Mouse (Mus musculus) kidney, postnatal 0 days (tissue): ENCODE measurements around the gene Usp30. TPM values are rescaled to one million over a fixed set of nuclear protein-coding genes. Genes with fewer than 3 reads are reported as not detected.

Experiments used
- ATAC-seq: fragments of 200-750 bp; cut with Nextera tagmentation; replicated peaks from 2 replicates; pipeline ENCODE4 v1.8.0; 2017; ENCODE audit warnings: low read depth, moderate number of reproducible peaks, moderate TSS enrichment, moderate library complexity; ENCODE audit not compliant: low FRiP score
- DNase-seq: peaks from one replicate; pipeline ENCODE4 v3.0.0-alpha.2; 2016; ENCODE audit warnings: low spot score
- H3K27ac ChIP-seq: fragments of 300-500 bp; sonication (generic); 2 replicates; pipeline ENCODE4 v1.5.1; 2014; ENCODE audit warnings: mild to moderate bottlenecking
- H3K27me3 ChIP-seq: fragments of 300-500 bp; sonication (generic); 2 replicates; pipeline ENCODE4 v1.6.1; 2014; ENCODE audit warnings: low read length, mixed read lengths; ENCODE audit not compliant: insufficient read depth
- H3K36me3 ChIP-seq: fragments of 300-500 bp; sonication (generic); 2 replicates; pipeline ENCODE4 v1.6.1; 2014; ENCODE audit warnings: low read length, mixed read lengths; ENCODE audit not compliant: insufficient read depth
- H3K4me1 ChIP-seq: fragments of 300-500 bp; sonication (generic); replicated peaks from 2 replicates; pipeline ENCODE4 v1.6.1; 2014; ENCODE audit warnings: antibody characterized with exemption, low read length, mixed read lengths; ENCODE audit not compliant: insufficient read depth
- H3K4me2 ChIP-seq: fragments of 300-500 bp; sonication (generic); 2 replicates; pipeline ENCODE4 v1.6.1; 2014; ENCODE audit warnings: mild to moderate bottlenecking, low read length, moderate library complexity, mixed read lengths
- H3K4me3 ChIP-seq: fragments of 300-500 bp; sonication (generic); replicated peaks from 2 replicates; pipeline ENCODE4 v1.5.1; 2014; ENCODE audit warnings: low read depth, low read length
- H3K9ac ChIP-seq: fragments of 300-500 bp; sonication (generic); 2 replicates; pipeline ENCODE4 v1.6.1; 2014; ENCODE audit warnings: low read depth, low read length
- H3K9me3 ChIP-seq: fragments of 300-500 bp; sonication (generic); replicated peaks from 2 replicates; pipeline ENCODE4 v1.6.1; 2016; ENCODE audit warnings: low read length, inconsistent platforms, mixed read lengths
- CTCF ChIP-seq: IDR thresholded peaks from 2 replicates; pipeline ENCODE4 v1.5.1; 2016; ENCODE audit warnings: antibody characterized with exemption, low read depth, mild to moderate bottlenecking, moderate library complexity
- WGBS: fragments of 180-500 bp; shearing (Covaris S2); extraction: QIAGEN DNeasy Blood & Tissue Kit; methylation state at CpG from one replicate; pipeline ENCODE4 v1.1.7; 2014; 5-methylcytosine and 5-hydroxymethylcytosine counted together
- polyA plus RNA-seq: library from polyadenylated mRNA; unstranded; fragments of >200 nt; fragmentation: Nextera tagmentation; extraction: Ambion mirVana; gene quantifications from 2 replicates; pipeline ENCODE4 v1.2.1, GENCODE M21; 2015

The Usp30 gene
- polyA plus RNA-seq, 1 experiment from 2014 or later: 12.0 TPM

DNA sequence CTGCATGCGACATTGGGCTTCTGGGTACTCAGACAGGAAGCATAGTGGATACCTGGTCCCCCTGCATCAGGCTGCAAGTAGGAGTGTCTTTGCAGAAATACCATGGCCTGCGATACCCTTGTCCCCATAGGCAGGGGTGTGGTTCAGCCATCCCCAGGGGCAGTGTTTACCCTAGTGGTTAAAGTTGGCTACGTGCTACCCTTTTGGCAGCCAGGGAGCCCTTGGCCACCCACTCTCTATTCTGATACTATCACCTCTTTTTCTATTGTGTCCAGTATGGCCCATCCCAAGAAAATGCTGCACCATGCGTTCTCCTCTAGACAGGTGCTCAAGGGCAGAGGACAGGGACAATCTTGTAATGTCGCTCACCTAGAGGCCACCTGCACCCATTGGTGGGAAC, 89.5 kb downstream of the Usp30 start:
- H3K4me3 ChIP-seq: no peak overlapping the region
- H3K4me1 ChIP-seq: 0 out of 2 replicates have a peak, but pooled peaks cover 5% of the 10 kb centered on the region
- WGBS: 85% methylated on average over 5 of the region's 5 CpGs
- no peak overlapping the region for H3K9ac ChIP-seq
- no peak for TF ChIP-seq CTCF
- H3K36me3 ChIP-seq: no peaks in the 10 kb centered on the region
- H3K27ac ChIP-seq: no peak overlapping the region
- no peak for DNase-seq
- H3K9me3 ChIP-seq: no peaks in the 10 kb centered on the region
- no peak for ATAC-seq
- H3K27me3 ChIP-seq: no peaks in the 10 kb centered on the region
- no peak overlapping the region for H3K4me2 ChIP-seq

DNA sequence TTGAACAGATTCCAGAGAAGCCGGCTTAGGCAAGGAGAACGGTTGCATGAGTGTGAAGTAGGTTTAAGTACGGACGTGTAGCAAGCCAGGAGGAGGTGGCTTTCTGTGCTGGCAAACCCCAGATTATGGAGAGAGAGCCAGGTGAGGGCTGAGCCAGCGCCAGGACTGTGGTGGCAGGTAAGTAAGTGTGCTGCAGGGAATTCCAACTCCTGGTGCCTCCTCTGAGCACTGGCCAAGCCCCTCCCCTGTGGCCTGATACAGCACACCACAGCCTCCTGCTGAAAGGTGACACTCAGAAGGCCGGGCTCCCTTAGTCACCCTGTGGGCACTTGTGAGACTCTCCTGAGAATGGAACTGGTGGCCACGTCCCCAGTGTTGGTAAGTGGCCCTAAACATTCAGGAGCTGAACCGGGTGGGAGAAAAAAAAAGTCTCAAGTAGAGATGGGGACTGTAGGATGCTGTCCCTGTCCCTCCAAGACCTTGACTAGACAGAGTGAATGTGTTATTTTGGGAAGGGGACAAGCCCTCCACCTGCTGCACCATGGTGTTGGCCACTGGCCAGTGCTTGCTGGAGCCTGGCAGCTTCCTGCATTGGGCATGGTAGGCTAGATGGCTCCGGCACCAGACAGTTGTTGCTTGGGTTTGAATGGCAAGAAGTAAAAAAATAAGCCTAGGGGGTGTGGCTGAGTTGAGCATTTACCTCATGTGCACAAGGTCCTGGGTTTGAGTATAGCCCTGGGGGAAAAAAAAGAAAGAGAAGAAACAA, 90.1 kb downstream of the Usp30 start:
- Histone ChIP-seq H3K27me3 (no peaks in the 10 kb centered on the region), H3K27ac (no peak overlapping the region), H3K4me2 (no peak overlapping the region), H3K9me3 (no peaks in the 10 kb centered on the region), H3K9ac (no peak overlapping the region), H3K4me3 (no peak overlapping the region), H3K4me1 (0 out of 2 replicates have a peak, but pooled peaks cover 5% of the 10 kb centered on the region), H3K36me3 (no peaks in the 10 kb centered on the region)
- 57% methylated on average over 9 of the region's 9 CpGs for WGBS
- no peak for TF ChIP-seq CTCF
- ATAC-seq (no peak; the same call in 1 of the 2 replicates), DNase-seq (no peak)

- no peak overlapping the region for H3K27ac ChIP-seq
- no peak for ATAC-seq
- no peak overlapping the region for H3K9ac ChIP-seq
- no peak overlapping the region for H3K4me3 ChIP-seq
- no peak overlapping the region for H3K4me2 ChIP-seq
- WGBS: 54% methylated on average over 7 of the region's 7 CpGs
- H3K9me3 ChIP-seq: no peaks in the 10 kb centered on the region
- H3K4me1 ChIP-seq: no peaks in the 10 kb centered on the region
- H3K36me3 ChIP-seq: no peaks in the 10 kb centered on the region
- TF ChIP-seq CTCF: no peak
- no peak for DNase-seq
- no peaks in the 10 kb centered on the region for H3K27me3 ChIP-seq
Observed at GRCm38 (mm10) chr5:114157236-114157635, 92.0 kb downstream of the Usp30 start.

GRCm38 (mm10) chr5:114161424-114161823, 96.2 kb downstream of the Usp30 start:
- no peak overlapping the region for H3K9ac ChIP-seq
- no peak for DNase-seq
- no peaks in the 10 kb centered on the region for H3K27me3 ChIP-seq
- no peak for ATAC-seq
- no peak overlapping the region for H3K4me2 ChIP-seq
- no peaks in the 10 kb centered on the region for H3K4me1 ChIP-seq
- no peak overlapping the region for H3K4me3 ChIP-seq
- TF ChIP-seq CTCF: no peak
- WGBS: 54% methylated on average over 6 of the region's 6 CpGs
- no peaks in the 10 kb centered on the region for H3K36me3 ChIP-seq
- H3K27ac ChIP-seq: no peak overlapping the region
- no peaks in the 10 kb centered on the region for H3K9me3 ChIP-seq

- no peak overlapping the region for H3K4me2 ChIP-seq
- H3K9me3 ChIP-seq: no peaks in the 10 kb centered on the region
- no peak overlapping the region for H3K4me3 ChIP-seq
- peak; percentile 44; the same call in 1 of the 2 replicates for TF ChIP-seq CTCF
- no peak overlapping the region for H3K27ac ChIP-seq
- DNase-seq: peak; percentile 53
- no peak for ATAC-seq
- H3K36me3 ChIP-seq: no peaks in the 10 kb centered on the region
- no peaks in the 10 kb centered on the region for H3K4me1 ChIP-seq
- no peak overlapping the region for H3K9ac ChIP-seq
- WGBS: 50% methylated on average over 12 of the region's 12 CpGs
- no peaks in the 10 kb centered on the region for H3K27me3 ChIP-seq
Observed at GRCm38 (mm10) chr5:114162106-114162815, 97.0 kb downstream of the Usp30 start.

DNA sequence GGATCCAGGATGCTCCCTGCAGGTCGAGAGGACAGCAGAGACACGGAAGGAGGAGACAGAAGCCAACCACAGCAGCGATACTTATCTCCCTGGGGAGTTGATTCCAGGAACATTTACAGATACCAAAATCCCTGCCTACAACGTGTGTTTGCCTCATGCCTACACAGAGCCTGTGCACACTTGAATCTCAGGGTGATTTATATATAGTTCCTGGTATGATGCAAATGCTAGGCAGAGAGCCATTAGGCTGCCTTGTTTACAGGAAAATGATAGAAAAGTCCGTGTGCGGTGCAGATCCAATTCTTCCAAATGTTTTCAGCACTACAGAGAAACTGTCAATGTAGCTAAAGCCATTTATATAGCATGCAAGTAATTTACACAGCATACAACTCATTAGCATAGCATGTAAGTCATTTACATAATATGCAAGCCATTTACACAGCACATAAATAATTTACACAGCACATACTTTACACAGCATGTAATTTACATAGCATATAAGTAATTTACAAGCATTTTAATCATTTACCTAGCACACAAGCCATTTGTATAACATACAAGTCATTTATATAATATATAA, 97.9 kb downstream of the Usp30 start:
- Histone ChIP-seq H3K27ac (no peak overlapping the region), H3K4me2 (no peak overlapping the region), H3K9ac (no peak overlapping the region), H3K9me3 (no peaks in the 10 kb centered on the region), H3K27me3 (no peaks in the 10 kb centered on the region), H3K36me3 (no peaks in the 10 kb centered on the region), H3K4me1 (no peaks in the 10 kb centered on the region), H3K4me3 (no peak overlapping the region)
- 66% methylated on average over 6 of the region's 6 CpGs for WGBS
- TF ChIP-seq CTCF: no peak
- no peak for DNase-seq
- no peak for ATAC-seq
